Mouse (Mus musculus) C3H10T1/2 (cell line): Measurements from ENCODE around the gene 2610301B20Rik. TPM values are rescaled to one million over a fixed set of nuclear protein-coding genes. Genes with fewer than 3 reads are reported as not detected.

Source experiments
- polyA plus RNA-seq, 2 experiments: library from polyadenylated mRNA; unstranded; fragments of >200 nt; fragmentation: generic; extraction: Trizol; gene quantifications; one replicate each; pipeline ENCODE4 v1.2.1; 2012; ENCODE audit warnings: missing spikeins in 2 of 2

The 2610301B20Rik gene
- polyA plus RNA-seq, result 1 to 10 TPM in 1 of 2 experiments, under 1 TPM in 1; 0.30 to 8.1 TPM

DNA sequence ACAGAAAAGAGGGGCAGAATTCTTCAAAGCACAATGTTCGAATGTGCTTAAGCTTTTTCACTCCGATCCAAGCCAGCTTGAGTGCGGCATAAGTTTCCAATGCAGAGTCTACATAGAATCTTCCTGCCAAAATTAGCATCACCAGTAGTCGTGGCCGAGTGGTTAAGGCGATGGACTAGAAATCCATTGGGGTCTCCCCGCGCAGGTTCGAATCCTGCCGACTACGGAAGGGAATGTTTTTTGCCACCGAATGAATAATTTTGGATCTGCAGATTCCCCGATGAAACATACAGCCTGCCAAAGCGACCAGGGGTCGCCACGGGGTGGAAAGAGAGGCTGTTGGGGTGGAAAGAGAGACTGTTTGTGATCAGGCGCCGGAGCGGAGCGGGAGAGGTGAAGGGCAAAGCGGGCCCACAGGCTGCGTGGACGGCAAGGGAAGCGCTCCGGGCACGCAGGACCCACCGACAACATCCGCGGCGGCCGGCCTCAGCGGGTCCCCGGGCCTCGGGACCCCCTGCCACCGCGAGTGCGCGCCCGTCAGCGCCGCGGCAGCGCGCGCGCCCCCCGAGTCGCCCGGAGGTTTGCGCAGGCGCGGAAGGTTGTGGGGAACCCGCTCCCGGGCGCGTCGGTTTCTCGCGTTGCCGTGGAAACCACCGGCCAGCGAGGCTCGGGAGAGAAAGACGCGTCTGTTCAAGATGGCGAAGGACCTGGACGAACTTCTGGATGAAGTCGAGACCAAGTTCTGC lies at the start of gene 2610301B20Rik:
2610301B20Rik (plus strand) TSS at position 579 of the 746 bp plus-strand sequence.

